Mouse (Mus musculus): ENCODE results near the gene Pebp1.

The Pebp1 gene

GRCm38 (mm10) chr5:117240761-117241322 lies 46.6 kb downstream of the Pebp1 start:
- peak; percentile 64 for DNase-seq (ENCODE audit: low read depth)

GRCm38 (mm10) chr5:117240321-117240731 lies 47.1 kb downstream of the Pebp1 start:
- DNase-seq (ENCODE audit: low read depth): peak; percentile 36

GRCm38 (mm10) chr5:117239106-117239505 lies 48.3 kb downstream of the Pebp1 start:
- peak; percentile 9 for DNase-seq (ENCODE audit: low read depth)

- no peak for DNase-seq (ENCODE audit: low read depth)
Measured at GRCm38 (mm10) chr5:117236540-117236939, 50.9 kb downstream of the Pebp1 start.
